Mouse (Mus musculus): ENCODE data around the gene Rdh19. TPM values are rescaled to one million over a fixed set of nuclear protein-coding genes. Genes with fewer than 3 reads are reported as not detected.

Gene Rdh19
- total RNA-seq, 2 experiments from 2014 or later: 0.23 TPM; not detected in 1

DNA sequence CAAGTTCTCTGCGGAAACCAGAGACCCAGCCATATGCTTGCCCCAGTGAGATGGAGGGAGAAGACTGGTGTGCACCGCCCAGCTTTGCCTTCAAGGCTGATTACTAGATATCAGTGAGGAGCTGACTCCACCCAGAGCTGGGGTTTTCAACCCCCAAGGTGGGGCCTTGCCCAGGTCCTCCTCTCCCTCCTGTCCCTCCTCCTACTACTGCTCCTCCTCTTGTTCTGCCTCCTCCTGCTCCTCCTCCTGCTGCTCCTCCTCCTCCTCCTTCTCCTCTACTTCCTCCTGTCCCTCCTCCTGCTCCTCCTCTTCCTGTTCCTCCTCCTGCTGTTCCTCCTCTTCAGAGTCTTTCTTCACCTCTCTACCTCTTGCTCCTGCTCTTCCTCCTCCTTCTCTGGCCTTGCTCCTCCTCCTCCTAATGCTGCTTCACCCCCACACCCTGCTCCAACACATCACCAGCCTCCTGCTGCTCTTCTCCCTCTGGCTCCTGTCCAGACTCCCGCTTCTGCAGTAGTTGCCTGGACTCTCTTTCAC lies 29.5 kb downstream of the Rdh19 start:
- peak in 1 of 2 experiments; percentile 8 for DNase-seq

DNA sequence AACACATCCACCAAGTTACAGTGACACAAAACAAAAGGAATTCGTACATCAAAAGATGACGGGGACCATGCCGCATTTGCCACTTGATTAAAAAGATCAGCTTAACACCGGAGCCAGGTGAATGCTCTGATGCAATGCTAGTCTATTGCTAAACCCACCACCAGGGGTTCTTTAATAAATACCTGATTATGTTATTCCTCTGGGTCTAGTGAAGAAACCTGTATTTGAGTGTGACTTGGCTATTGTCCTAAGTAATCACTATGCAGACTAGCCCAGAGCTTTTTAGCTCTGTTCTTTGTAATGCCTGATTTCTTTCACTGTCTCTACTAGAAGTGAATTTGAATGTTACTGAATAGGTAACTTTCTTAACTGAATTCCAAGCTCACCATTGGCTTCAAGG lies 31.3 kb downstream of the Rdh19 start:
- DNase-seq: no peak

GRCm38 (mm10) chr10:127886551-127886950 lies 36.8 kb downstream of the Rdh19 start:
- no peak for DNase-seq

DNA sequence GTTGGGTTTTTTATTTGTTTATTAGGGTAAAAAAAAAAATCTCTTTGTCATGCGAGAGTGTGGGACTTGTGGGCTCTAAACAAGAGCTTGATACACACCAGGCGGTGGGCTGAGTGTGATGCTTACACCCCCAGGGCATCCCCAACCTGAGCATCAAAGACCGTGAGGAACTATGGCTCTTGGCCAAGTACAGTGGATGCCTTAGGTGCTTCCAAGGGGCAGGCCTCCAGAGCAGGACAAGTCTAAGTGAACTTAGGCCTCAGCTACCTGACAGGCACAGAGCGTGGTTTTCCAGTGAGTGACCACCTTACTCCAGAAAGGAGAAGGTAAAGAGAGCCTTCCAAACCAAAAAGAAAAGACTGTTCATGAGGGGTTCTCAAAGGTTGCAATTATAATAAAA lies 37.2 kb downstream of the Rdh19 start:
- DNase-seq: no peak

DNA sequence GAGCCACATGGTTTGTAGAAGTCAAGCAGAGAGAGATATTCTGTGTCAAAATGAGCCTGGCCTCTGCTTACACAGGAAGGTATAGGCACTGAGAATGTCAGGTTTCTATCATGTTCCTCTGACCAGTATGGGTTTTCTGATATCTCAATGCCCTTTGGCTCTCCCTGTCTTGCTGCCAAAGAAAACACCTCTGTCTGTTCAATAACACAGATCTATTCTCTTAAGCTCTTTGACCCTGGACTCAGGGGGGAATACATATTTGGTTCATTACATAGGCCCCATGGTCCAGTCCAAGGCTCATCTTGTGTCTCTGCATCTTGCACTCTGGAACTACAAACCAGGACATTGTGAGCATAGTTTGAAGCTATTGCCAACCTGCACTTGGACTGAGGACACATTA lies 38.9 kb downstream of the Rdh19 start, which contains the start of gene Rdh7:
TSS of gene Rdh7 (minus strand) at position 213 of the 400 bp plus-strand sequence.
- no peak for DNase-seq

- DNase-seq: no peak
Measured at GRCm38 (mm10) chr10:127891481-127891880, 41.8 kb downstream of the Rdh19 start.

DNA sequence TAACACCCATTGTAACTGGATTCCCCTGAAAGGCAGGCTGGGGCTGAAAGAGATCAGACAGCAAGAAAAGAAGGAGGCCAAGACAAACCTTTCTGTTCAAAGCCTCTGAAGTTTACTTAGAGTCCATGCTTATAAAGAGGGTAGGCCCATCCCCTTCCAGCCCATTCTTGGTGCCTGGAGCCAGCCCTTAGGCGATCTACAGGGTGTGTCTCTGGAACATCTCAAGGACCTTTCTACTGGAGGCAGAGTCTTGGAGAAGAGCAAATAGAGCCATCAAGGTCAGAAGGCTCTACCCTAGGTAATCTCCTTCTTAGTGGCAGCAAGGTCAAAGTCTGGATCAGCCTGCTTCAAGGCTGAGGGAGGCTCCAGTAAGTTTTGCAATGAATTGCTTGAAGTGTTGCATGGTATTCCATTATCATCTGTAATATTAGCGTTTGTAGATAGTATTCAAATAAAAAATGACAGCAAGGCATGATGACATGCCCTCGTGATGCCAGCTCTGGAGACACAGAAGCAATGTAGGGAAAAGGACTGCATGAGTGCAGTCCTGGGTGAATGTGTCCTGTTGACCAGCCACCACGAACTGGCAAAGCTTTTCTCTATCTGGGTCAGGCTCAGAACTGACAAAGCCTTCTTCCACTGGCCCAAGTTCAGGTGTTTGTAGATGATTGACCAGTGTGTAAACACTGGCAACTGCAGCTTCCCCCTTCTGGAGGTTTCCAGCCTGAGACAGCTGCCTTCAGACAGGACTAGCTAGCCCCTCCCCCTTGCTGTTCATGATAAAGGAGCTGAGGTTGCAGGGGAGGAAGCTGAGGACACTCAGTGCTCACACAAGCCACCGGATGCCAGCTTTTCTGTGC lies 43.7 kb downstream of the Rdh19 start:
- DNase-seq: peak in 1 of 2 experiments; percentile 27

DNA sequence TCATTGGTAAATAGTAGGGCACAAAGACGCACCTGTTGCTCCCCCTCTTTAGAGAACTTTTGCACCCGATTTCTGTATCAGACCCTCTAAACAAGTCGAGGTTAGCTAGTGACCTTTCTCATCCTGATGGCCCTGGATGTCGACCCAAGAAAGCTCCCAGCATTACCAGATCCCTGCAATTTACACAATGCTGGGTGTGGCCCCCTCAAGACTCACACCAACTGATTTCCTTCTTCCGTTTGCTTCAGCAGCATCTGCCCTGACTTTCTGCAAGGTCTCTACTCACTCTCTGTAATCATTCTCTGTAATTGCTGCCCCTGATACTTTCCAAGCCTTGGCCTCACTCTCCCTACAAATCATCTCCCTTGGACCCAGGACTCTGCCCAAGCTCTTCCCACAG lies 47.0 kb downstream of the Rdh19 start:
- no peak for DNase-seq

- no peak for DNase-seq
Measured at GRCm38 (mm10) chr10:127897506-127897905, 47.8 kb downstream of the Rdh19 start.

DNA sequence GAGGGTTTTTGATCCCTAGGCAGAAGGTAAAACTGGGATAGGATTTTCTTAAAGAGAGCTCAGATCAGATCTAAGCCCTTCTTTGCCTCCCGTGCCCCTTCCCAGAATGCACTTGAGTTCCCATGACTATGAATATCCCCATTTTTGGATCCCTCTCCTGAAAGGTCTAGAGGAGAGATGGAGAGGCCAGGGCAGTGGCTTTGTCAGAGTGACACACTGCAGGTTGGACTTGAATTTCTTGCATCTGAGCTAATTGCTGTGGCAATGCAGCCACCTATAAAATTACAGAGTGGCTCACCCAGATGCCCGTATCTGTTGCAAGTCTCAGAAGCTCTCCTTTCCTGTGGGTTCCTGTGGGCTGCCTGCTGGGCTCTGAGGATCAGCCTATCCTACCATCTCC lies 48.5 kb downstream of the Rdh19 start, which contains the start of gene Sdr9c7:
TSS of gene Sdr9c7 (plus strand) at position 301 of the 400 bp plus-strand sequence.
- DNase-seq: no peak

- no peak for DNase-seq
Measured at GRCm38 (mm10) chr10:127899783-127900182, 50.1 kb downstream of the Rdh19 start.

- DNase-seq: no peak
Measured at GRCm38 (mm10) chr10:127901751-127902150, 52.0 kb downstream of the Rdh19 start.

DNA sequence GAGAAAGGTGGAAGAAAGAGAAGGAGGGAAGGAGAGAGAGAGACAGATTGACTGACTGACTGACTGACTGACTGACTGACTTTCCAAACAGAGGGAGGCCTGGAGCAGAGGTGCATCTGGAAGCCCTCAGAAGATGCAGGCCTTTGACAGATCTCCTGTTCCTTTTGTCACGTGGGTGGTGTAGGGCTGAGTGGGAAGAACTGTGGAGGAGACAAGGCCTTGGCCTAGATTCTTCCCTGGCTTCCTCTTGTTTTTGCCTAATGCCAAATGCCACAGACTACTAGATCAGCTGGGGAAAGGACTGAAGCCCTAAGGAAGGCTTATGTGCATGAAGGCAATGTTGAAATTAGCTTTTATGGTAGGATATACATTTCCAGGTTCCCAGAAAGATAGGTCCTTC lies 53.4 kb downstream of the Rdh19 start:
- DNase-seq: peak; percentile 55 to 56

DNA sequence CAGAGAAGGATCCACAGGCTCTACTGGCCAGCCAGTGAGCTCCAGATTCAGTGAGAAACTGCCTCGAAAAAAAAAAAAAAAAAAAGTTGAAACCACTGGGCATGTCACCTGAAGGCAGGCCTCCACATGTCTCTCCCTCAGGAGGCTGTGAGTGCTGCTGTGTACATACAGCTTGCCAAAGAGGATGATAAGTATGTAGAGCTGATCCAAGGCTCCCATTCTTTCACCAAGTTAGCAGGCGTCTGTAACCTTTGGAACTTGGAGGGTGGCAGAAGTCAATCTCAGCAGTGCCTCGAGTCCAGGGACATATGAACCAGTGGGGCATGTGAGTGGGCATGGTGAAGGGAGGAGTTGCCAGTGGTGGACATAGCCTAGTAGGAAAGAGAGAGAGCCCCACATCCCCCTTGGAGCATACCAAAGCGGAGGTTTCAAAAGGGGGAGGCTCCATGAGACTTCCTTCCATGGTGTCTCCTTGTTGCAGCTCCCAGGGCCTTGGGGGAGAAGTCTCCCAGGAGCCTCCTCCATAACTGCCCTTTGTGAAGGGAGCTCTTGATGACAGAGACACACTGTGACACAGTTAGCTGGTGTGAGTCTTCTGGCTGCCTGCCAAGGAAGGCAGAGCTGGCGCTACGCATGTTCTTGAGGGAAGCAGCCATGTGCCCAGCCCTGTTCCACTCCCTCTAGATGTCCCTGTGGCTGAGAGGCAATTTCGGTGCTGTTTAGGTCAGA lies 55.2 kb downstream of the Rdh19 start:
- DNase-seq: peak; percentile 86 to 87

- no peak for DNase-seq
Measured at GRCm38 (mm10) chr10:127906138-127906537, 56.4 kb downstream of the Rdh19 start.

DNA sequence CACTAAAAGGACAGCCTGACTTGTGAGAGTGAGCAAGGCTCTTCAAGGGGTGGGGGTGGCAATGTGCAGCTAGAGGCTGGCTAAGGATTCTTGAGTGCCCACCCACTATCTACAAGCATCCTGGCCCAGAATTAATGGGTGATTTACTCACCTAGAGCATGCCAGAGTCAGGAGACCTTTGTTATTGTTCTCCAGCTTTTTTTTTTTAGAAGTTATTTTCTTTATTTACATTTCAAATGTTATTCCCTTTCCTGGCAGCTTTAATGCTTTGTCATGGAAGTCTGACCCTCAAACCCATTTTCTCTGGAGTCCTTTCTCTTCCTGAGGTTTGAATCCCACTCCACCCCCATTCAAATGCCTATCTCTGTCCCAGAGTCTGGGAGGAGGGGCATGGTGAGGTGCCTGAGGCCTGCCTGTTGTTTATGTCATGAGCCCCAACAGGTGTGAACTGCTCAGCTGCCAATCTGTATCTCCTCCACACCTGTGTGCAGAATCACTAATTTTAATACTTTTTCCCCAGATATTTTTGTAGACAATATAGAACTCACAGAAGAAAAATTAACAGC lies 57.7 kb downstream of the Rdh19 start:
- DNase-seq: no peak

Other genes starting within 250 kb of the Rdh19 start
- 100 to 1,000 TPM; 192 to 251 TPM for gene Lrp1, start 228.8 kb upstream of the Rdh19 start, total RNA-seq (2021)
- 10 to 100 TPM; 93.2 to 99.8 TPM for gene Stat6, start 206.9 kb upstream of the Rdh19 start, total RNA-seq (2021)
- 1 to 10 TPM; 6.5 to 7.3 TPM for gene Nemp1, start 183.0 kb upstream of the Rdh19 start, total RNA-seq (2021)
- gene Nab2, start 181.4 kb upstream of the Rdh19 start, total RNA-seq (2021): 10 to 100 TPM; 19.7 to 32.0 TPM
- 10 to 100 TPM in 1 of 2 experiments, under 1 TPM in 1; 0.95 to 13.8 TPM for gene Myo1a, start 144.8 kb upstream of the Rdh19 start, total RNA-seq (2021)
- gene Tac2, start 125.5 kb upstream of the Rdh19 start, total RNA-seq (2021): under 1 TPM in 1 of 2 experiments, not detected in 1; 0.43 TPM
- 10 to 100 TPM; 10.2 to 12.7 TPM for gene Zbtb39, start 110.4 kb upstream of the Rdh19 start, total RNA-seq (2021)
- gene Gpr182, start 98.2 kb upstream of the Rdh19 start, total RNA-seq (2021): 10 to 100 TPM in 1 of 2 experiments, 1 to 10 TPM in 1; 7.3 to 10.9 TPM
- gene Rdh1, start 90.2 kb upstream of the Rdh19 start, total RNA-seq (2021): 1 to 10 TPM in 1 of 2 experiments, under 1 TPM in 1; 0.63 to 1.2 TPM
- gene Rdh16f1, start 90.1 kb upstream of the Rdh19 start, total RNA-seq (2021): 1 to 10 TPM; 1.2 to 2.3 TPM
- under 1 TPM in 1 of 2 experiments, not detected in 1; 0.36 TPM for gene Rdh9, start 73.5 kb upstream of the Rdh19 start, total RNA-seq (2021)
- under 1 TPM; 0.43 to 0.53 TPM for gene Rdh16, start 48.8 kb upstream of the Rdh19 start, total RNA-seq (2021)
- gene Rdh16f2, start 16.5 kb downstream of the Rdh19 start, total RNA-seq (2021): not detected
- under 1 TPM in 1 of 2 experiments, not detected in 1; 0.40 TPM for gene Rdh7, start 38.9 kb downstream of the Rdh19 start, total RNA-seq (2021)
- under 1 TPM; 0.56 to 0.76 TPM for gene Sdr9c7, start 48.6 kb downstream of the Rdh19 start, total RNA-seq (2021)
- under 1 TPM in 1 of 2 experiments, not detected in 1; 0.23 TPM for gene Hsd17b6, start 157.7 kb downstream of the Rdh19 start, total RNA-seq (2021)
- 1 to 10 TPM; 4.2 to 4.5 TPM for gene Prim1, start 165.2 kb downstream of the Rdh19 start, total RNA-seq (2021)
- 100 to 1,000 TPM; 638 to 655 TPM for gene Naca, start 185.6 kb downstream of the Rdh19 start, total RNA-seq (2021)
- gene Ptges3, start 209.0 kb downstream of the Rdh19 start, total RNA-seq (2021): 100 to 1,000 TPM; 182 to 237 TPM
- gene Atp5b, start 233.3 kb downstream of the Rdh19 start, total RNA-seq (2021): 1,000 to 10,000 TPM; 2,942 to 3,172 TPM
- 10 to 100 TPM; 43.6 to 50.3 TPM for gene Baz2a, start 241.6 kb downstream of the Rdh19 start, total RNA-seq (2021)